Mouse (Mus musculus): ENCODE results near the gene Rnf43.

- TF ChIP-seq POLR2A (IDR thresholded peaks at IDR 0.05; ENCODE audit: low read depth, low read length) = no peak
- TF ChIP-seq CTCF (IDR thresholded peaks at IDR 0.05; ENCODE audit: extremely low read depth, insufficient read depth, insufficient read length, insufficient replicate concordance) = no peak
Observed at GRCm38 (mm10) chr11:87727471-87727870, 64.9 kb downstream of the Rnf43 start.
